Mouse (Mus musculus): ENCODE data around the gene Slc25a10.

DNA sequence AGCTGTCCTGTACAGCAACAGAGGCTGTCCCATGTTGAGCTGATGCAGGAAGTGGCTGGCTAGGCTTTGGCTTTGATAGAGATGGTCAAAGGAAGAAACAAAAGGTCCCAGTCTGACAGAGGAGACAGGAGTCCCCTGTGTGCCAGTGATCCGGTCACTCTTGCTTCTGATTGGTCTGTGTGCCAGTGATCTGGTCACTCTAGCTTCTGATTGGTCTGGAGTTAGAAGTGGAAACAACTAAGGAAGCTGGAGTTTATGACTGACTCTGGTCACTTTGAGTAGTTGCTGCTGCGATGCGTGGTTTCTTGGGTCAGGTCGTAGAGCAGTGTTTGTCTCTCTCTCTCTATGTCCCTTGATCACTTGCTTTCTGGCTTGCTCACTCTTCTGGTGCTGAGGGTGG, 10.1 kb downstream of the Slc25a10 start:
- TF ChIP-seq CTCF (IDR thresholded peaks at IDR 0.05; ENCODE audit: borderline replicate concordance, extremely low read depth, insufficient read depth, insufficient read length) (no peak), POLR2A (IDR thresholded peaks at IDR 0.05; ENCODE audit: borderline replicate concordance, extremely low read depth, insufficient read depth, insufficient read length, poor library complexity, severe bottlenecking) (no peak)
